Mouse (Mus musculus) erythroid progenitor cell, adult 5-6 weeks (primary cell): Measurements from ENCODE around the gene Gm20835. TPM values are rescaled to one million over a fixed set of nuclear protein-coding genes. Genes with fewer than 3 reads are reported as not detected.
"Not testable (repeated sequence)": the region's sequence is repeated elsewhere in the genome, so short reads cannot be mapped to it uniquely, and the experiment has no call there.

Experiments used
- ATAC-seq: replicated peaks from 2 replicates; pipeline ENCODE4 v1.8.0; 2016; ENCODE audit warnings: moderate number of reproducible peaks, mild to moderate bottlenecking, moderate TSS enrichment, inconsistent platforms; ENCODE audit not compliant: poor library complexity, low FRiP score, severe bottlenecking
- total RNA-seq, 2 experiments: library from RNA; stranded (forward) in 1 of 2; stranded (reverse) in 1 of 2; fragments of 150-400 nt in 1 of 2; fragments of 186-747, 209-891 nt in 1 of 2; gene quantifications; 2 replicates each; pipeline versions ENCODE4 v1.2.3 to v1.2.4; 2015 to 2017; ENCODE audit warnings: low replicate concordance in 2 of 2

Gm20835 gene
- total RNA-seq (2015; ENCODE audit: low replicate concordance) (not detected in 2 replicates), total RNA-seq (2017; ENCODE audit: low replicate concordance) (not detected in 2 replicates)

GRCm38 (mm10) chrY:36735190-36735589, at the start of gene Gm20835:
Gene Gm20835, minus strand, starts transcription at chrY:36735290.
- not testable (repeated sequence) for ATAC-seq
